Mouse (Mus musculus) spleen, adult 2 months (tissue): ENCODE data around the gene Sema4b.

Experiments used
- CTCF ChIP-seq: fragments of 200-500 bp; IDR thresholded peaks from 2 replicates; pipeline ENCODE4 v1.5.1; 2011; ENCODE audit warnings: mild to moderate bottlenecking, inconsistent platforms; ENCODE audit not compliant: insufficient read depth, insufficient read length, insufficient replicate concordance; ENCODE audit errors: extremely low read depth
- POLR2A ChIP-seq: fragments of 200-500 bp; IDR thresholded peaks from 2 replicates; pipeline ENCODE4 v1.6.1; 2011; ENCODE audit warnings: low read depth, low read length, inconsistent platforms

DNA sequence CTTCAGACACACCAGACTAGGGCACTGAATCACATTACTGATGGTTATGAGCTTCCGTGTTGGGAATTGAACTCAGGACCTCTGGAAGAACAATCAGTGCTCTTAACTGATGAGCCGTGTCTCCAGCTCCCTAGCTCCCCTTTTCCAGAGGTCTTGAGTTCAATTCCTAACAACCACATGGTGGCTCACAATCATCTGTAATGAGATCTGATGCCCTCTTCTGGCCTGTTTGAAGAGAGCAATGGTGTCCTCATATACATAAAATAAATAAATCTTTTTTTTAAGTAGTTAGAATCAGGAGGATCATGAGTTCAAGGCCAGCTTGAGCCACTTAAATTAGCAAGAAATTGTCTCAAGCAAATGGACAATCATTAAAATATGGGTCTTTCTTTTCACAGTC lies 69.3 kb downstream of the Sema4b start:
- no peak for TF ChIP-seq CTCF
- no peak for TF ChIP-seq POLR2A
